Mouse (Mus musculus): ENCODE data around the gene Rapgef5.

Rapgef5 gene

DNA sequence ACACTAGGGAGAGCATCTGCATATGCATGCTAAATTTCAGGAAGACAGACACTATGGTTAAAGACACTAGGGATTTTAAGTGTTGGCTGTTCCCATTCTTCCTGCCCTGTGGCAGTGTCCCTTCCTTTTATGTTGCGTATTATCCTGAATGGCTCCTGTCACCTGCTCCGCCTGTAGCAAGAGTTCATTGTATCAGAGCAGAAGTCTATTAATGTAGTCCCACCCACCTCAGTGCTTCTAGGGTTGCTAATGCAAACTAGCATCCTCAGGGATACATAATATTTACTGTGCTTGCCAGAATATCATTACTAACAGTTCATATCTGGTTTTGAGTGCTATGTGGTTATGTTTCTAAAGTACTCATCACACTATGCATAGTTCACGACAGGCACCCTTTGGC, 96.4 kb downstream of the Rapgef5 start:
- CTCF ChIA-PET: no interaction called here

DNA sequence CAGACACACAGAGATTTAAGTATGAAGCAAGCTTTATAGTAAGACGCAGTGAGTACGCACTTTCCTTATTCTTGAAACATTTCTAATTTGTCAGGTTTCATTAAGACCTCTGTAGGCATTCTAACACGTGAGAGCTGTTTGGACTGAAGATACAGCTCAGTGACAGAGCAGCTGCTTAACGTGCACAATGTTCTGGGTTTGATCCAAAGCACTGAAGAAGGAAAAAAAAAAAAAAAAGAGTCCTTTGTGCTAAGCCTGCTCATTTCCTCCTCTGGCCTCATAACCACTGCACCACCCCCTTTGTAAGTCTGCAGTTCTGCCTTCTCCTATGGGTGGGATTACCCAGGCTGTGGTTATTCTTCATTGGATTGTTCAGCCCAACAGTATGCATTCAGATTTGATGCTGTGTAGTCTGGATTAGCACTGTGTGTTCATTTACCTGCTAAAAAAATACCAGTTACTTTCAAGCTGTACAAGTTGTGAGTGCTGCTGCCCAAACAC, 103.3 kb downstream of the Rapgef5 start:
- CTCF ChIA-PET: interaction anchor here (0.7 kb wide), 2 partner anchors 26 to 91 kb away, joined by 4 to 8 read pairs; no protein-coding TSS in a partner anchor

DNA sequence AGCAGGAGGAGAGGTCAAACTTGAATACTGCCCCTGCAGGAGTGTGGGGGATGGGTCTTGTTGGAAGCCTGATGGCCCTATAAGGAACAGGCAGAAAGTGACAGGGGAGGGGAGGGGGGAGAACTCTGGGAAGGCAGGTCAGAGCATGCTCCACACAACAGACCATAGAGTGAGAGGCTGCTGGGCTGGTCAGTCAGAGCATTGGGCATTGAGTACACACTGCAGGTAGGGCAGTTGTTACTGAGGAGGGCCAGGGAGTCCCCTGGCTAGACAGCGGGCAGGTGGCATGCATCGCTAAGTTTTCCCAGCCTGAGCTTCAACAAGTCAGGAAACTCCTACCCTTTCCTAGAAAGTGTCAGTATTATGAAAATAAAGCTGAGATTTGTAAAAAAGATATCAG, 106.7 kb downstream of the Rapgef5 start:
- CTCF ChIA-PET: no interaction called here

DNA sequence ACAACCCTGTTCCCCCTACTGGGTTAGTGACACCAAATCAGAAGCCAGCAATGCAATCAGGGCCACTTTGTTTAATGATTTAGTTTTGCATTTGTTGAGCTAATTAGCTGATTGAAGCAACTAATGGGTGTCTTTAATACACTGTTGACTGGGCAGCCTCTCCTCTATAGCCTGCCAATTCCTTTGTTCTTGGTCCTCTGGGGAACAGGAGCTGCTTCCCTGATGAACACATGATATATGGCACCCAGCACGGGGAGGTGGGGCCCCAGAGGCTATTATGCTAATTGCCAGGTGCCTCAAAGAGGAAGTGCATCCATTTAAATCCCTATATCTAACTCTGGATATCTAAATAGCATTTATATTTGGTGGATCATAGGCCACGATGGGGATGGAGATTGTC, 111.0 kb downstream of the Rapgef5 start:
- CTCF ChIA-PET: interaction anchor here (0.6 kb wide), 1 partner anchor 1672 kb away, joined by 3 read pairs; no protein-coding TSS in a partner anchor

DNA sequence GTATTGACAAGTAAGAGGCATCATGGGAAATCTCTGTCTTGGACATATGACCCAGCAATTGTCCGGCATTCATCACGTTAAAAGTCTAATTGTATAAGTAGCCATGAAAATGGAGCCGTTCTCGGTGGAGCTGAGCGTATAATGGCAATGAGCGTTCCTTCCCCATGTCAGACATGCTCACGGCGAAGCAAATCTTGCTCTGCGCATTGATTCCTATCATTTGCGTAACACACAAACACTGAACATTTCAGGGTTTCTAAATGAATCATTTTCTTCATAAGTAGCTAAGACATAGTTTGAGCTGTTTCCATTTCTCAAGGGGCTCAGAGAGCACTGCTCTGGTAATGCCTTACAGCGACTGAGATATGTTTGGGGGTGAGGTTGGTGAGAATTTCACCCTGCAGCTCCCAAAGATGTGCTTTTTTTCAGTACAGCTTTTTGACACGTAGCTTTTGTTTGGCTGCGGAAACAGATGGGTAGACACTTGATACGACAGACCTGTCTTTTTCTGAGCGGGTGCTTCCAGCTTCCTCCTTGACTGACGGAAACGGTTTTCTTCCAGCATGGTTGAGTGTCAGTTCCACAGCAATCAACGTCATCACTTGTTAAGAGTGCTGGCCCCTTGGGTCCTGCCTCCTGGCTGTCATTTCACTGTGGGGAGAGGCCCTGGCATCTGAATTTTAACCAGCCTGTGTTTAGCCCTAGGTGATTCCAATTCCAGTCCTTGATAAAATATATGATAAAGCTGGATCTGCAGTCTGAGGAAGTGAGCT, 112.2 kb downstream of the Rapgef5 start:
- CTCF ChIA-PET: no interaction called here

DNA sequence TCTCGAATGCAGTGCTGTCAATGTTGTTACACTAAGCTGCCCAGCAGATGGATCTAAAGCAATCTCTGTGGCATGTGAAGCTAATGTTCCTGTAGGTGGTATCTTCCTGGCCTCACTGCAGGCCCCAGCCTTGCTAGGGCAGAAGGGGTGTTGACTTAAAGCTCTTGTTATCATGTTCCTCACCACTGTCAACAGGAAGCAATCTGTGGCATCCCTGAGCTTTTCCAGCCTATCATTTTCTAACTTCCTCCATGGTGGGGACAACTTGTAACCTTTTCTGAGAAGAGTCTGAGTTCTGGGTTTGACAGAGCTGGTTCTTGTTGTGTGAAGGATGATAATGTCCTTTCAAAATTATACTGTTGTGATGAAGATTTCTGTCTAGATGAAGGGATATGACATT, 115.9 kb downstream of the Rapgef5 start:
- CTCF ChIA-PET: no interaction called here

DNA sequence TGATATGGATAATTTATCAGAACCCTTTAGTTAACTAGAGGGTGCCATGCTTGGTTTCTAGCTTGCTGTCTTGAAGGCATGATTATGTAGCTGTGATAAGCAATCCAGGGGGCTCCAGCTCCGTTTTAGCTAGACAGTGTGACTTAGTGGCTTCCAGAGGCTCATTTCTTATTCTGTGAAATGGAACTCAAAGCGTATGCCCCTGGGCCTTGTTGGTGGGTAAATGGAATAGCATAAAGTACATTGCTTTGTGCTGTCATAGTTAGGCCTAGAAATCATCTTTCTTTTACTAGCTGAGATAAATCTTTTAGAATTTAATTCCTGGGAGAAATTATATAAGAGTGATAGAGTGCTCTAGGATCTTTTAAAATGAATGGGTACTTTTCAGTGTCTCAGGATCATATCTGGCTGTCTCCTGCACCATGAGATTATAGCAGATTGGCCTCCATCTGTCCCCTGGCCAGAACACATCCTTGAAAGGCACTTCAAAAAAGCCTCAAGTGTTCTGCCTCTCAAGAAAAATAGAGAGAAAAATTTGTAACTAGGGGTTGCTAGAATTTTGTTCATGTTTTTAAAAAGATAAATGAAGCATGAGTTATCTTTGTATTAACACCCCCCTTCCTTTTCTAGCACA, 120.0 kb downstream of the Rapgef5 start:
- CTCF ChIA-PET: no interaction called here

DNA sequence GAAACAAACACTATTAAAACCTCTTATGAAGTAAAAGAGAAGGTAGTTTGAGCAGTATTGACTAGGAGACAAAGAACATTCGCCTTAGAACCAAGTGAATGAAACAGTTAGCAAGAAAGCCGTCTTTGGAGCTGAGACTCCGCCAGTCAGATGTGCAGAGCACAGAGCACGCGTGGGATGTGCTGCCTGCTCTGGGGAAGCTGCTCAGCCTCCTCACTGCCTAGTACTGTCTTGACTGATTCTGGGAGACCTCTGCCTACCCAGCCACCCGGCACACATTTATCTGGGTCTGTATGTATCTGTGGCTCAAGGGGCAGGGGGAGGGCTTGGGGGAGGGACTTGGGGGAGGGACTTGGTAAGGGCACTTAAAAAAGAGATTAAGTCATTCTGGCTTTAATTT, 120.7 kb downstream of the Rapgef5 start:
- CTCF ChIA-PET: no interaction called here

DNA sequence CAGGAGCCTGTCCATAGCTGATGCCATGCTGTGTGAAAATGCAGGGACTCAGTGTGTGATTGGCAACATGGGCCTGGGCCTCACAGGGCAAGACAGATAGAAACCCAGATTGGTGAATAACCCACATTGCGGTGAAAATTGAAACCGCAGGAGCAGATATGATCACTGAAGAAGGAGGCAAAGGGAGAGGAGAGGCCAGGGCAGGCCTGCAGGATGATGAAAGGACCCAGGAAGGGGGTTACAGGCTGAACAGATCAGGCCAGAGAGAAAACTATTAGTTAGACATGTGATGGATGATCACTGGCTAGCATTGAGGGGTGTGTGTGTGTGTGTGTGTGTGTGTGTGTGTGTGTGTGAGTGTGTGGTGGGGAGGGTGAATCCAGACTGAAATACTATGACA, 122.6 kb downstream of the Rapgef5 start:
- CTCF ChIA-PET: no interaction called here

DNA sequence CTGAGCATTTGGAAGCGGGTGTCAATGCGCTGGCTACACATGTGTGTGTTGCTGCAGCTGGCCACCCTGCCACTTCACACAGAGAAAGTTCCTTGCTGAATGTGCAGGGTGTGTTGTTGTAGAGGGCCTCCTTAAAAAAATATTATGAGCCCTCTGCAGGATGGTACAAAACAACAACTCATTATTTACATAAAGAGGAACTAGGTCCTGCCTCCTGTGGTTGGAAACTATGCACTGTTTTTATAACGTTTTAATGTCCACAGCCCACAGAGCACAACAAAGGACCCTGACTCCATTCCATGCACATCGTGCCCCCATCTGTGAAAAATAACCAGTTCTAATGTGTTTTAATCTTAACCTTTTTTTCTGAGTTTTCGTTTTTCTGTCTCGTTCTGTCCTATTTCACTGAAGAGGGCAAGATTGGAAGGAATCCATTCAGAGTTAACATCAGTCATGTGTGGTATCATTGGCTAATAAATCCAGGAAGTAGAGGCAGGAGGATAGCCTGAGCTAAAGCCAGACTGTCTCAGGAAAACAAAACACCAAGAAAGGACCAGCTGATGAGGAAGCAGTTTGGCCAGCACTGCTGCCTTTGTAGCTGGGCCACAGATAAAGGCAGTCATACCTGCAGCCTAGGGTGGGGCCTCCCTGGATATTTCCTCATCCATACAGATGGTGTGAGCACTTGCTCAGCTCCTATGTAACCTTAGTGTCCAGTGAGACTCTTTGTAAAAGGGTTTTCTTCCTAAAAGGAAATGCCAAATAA, 123.3 kb downstream of the Rapgef5 start:
- CTCF ChIA-PET: no interaction called here

DNA sequence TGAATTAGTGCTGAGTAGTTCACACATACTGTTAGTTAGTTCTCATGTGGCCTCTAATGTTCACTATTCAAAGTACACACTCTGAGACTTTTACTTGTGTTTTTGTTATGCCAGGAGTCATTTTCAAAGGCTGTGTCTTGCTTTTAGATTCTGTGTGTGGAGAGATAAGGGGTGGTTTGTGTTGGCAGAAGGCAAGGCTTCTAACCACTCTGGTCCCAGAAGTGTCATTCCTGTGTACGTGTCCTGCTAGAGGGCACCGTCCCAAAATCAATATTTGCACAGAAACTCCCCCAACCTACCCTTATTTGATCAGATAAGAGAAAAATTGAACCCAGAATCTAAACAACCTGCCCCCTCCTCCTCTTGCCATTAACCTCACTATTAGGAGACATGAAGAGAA, 126.2 kb downstream of the Rapgef5 start:
- CTCF ChIA-PET: no interaction called here

DNA sequence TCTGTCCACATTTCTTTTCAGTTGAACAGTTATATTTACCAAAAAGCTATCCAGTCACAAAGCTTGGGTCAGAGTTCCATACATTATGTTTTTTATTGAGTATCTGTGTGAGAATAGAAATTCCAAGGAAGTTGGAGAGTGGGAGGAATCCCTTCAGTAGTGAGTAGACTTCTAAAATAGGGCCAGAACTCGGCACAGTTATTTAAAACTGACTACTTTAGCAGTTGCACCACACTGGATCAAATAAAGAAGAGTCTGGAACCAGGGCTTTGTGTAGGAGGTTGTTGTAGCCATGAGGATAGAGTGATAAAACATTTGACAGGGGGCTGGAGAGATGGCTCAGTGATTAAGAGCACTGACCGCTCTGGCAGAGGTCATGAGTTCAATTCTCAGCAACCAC, 129.5 kb downstream of the Rapgef5 start:
- CTCF ChIA-PET: no interaction called here

DNA sequence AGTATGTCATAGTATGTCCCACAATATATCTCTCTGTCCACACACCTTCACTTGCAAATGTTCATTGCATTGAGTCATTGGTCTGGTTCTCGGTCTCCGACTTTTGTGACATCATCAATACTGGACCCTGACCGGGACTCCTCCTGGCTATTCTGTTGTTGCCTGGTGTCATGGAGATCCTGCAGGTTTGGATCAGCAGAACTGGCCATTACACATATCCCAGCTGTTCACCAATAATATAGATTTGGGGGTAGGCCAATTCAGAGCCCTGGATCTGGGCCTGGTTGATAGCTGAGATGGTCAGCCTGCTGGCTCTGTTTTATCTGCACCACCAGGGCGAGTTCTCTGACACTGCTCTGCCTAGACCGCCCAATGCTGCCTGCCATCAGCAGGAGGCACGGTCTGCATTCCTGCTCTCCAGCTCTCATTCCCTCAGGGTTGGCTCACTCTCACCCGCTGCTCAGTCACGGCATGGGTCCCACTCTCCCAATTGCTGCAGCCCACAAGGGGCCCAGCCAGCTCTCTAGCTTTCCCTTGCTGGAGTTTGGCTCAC, 137.7 kb downstream of the Rapgef5 start:
- CTCF ChIA-PET: no interaction called here

DNA sequence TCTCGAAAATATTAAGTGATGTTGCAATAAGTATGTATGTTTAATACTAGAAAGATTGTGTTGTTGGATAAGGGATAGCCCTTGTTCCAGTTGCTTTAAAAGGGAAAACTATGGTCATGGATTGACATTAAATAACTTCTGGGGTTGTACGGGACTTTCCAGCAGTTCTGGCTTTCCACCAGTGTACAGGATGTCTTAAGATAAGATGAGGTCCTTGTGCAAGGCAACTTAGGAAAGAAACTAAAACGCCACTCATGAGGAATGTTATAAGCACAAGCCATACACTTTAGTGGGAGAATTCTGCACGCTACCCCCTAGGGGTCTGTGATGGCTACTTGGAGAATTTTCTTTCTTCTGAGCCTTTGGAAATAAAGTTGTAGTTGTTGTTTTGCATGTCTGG, 140.7 kb downstream of the Rapgef5 start:
- CTCF ChIA-PET: no interaction called here

DNA sequence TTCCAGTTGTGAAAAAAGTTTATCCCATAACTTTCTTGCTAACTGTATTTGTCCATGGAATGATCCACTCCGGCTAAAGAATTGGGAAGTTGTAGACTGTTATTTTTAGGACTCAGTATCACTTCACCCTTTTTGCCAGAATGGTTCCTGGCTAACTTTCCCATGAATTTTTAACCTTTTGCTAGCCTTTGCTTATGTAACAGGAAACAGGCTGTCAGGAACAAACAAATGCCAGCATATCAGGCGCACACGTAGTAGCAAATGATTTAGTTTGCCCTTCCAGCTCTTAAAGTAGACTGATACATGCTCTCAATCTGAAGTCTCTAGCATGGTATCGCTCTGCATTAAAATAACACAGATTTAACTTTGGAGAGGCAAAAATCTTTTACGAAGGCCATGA, 141.5 kb downstream of the Rapgef5 start:
- CTCF ChIA-PET: no interaction called here

DNA sequence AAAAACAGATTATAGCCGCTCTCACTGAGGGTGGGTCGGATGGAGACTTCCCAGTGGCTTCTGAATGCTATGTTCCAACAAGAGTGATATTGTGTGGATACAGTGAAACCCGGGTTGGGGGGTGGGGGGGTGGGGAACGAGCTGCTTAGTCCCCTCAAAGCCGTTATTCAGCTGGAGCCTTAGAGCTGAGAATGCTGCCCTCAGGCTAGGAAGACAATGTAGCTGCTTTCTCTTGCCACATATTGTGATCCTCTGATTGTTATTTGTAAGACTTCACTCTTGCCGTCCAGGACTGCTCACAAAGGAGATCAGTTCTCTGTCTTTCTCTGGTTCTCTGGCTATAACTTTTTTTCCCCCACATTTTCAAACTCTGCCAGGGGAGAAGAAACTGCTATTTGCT, 142.5 kb downstream of the Rapgef5 start:
- CTCF ChIA-PET: no interaction called here

DNA sequence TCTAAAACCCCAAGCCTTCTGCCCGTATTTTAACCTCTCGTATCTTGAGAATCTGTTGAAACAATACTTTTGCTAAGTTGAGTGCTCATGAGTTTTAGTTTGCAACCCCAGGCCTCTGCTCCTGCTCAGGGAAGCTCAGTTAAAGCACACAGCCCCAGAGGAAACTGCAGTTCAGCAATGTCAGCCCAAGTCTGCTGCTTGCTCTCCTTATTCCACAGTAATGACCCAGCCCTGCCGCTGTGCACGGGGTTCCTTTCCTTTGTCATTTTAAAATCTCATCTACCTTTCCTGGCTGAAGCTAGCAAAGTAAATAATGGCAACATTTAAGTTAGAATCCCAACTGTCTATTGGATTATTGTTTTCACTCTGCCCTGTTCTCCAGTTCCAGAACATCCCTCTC, 144.1 kb downstream of the Rapgef5 start:
- CTCF ChIA-PET: interaction anchor here (0.7 kb wide), 1 partner anchor 66 kb away, joined by 3 read pairs; no protein-coding TSS in a partner anchor

DNA sequence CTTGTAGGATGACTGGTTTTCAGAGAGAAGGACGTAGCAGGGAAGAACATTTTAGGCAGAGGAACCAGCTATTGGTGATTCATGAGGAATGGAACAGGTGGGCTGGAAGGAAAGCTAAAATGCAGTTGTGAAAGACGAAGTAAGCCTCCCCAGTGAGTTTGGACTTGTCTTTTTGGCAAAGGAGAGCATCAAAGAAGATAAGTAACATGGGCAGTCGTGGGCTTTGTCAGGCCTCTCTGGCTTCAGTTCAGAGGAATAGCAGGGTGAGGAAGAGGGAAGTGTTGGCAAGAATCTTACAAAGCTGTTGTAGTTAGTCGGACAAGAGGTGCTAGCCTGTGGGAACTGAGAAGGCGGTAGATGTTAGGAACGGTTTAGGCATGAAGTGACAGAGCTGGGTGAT, 145.6 kb downstream of the Rapgef5 start:
- CTCF ChIA-PET: no interaction called here

DNA sequence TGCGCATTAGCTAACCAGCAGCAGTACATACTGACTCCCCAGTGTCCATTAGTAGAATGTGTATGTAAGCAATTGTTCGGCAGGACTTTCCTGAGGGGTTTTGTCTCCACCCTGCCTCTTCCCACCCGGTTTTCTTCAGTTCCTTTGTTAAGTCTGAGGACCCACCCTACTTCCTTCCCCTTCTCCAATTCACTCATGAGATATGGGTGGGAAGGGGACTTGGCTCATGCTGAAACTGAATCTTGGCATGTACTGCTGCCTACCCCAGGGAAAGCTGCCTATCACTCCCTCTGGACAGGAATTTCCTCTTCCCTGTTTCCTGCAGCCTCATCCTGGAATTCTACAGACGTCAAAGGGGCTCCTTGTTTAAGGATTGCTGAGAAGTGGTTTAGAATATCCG, 147.4 kb downstream of the Rapgef5 start:
- CTCF ChIA-PET: no interaction called here

DNA sequence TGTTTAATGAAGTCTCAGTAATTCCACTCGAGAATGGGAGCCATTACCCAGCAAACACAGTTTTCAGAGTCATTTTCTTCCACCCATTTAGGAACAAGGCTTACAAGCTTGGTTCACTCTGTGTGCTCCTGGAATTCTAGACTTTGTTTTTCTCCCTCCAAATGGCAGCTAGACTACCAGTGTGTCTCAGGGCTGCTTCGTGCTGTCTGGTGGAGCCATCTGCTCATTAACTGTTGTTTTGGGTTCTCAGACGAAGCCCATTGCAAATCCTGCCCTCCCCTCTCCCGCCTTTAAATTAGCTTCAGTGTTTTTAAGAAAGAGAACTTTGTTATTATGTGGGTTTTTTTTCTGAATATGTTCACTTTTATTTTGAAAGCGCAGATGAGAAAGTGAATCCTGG, 148.4 kb downstream of the Rapgef5 start:
- CTCF ChIA-PET: no interaction called here

DNA sequence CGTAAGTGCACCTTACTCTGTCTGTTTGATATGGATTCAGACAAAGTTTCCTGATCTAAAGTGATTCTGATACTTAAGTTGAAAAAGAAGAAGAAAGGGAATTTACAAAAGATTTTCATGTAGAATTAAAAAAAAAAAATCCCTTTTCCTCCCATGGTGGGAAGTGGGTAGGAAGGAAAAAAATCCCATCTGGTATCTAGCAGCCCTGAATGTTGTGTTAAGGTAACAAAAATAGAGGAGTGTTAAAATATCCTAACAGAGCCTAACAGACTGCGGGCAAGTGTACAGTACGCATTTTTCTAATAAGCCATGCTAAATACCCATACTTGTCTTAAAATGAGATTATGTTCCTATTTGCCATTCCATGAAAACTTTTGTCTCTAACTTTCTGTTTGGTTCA, 150.1 kb downstream of the Rapgef5 start:
- CTCF ChIA-PET: interaction anchor here (0.5 kb wide), 1 partner anchor 159 kb away, joined by 3 read pairs; no protein-coding TSS in a partner anchor

DNA sequence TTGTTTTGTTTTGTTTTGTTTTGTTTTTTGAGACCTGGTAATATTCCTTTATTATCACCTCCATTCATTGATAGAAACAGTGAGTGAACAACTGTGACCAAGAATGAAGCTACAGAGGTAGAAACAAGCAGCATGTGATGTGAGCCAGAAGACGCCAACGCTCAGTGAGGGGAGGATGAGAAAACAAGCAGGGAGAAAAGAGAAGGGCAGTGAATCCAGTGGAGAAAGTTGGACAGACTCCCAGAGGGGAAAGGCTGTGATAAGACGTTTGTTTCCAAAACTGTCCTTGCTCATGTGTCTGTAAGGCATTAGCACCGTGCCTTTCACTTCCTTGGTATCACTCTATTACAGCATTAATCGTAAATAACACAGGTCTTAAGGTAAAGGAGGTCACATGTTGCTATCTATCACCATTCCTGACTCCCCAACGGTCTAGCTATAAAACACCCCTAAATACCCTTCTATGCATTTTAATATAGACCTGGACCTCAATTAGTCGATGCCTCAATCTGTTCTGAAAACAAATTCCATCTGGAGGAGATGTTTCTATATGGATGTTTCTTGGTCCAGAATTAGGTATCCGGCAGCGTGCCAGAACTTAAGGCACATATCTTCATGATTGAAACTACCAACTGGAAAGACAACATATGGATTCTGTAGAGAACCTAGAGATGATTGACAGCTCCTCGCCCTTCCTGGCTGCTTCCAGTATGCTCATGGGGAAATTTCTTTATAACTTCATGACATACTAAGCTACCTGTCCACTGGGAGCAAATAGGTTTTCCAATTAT, 153.5 kb downstream of the Rapgef5 start:
- CTCF ChIA-PET: no interaction called here

Data from spleen, embryonic (tissue).